ENCODE assay signal across 29 mouse cellular contexts in genomic region chr3:104732907-104733306, GRCm38 (mm10). TPM values are rescaled to one million over a fixed set of nuclear protein-coding genes. Genes with fewer than 3 reads are reported as not detected.
"Had no signal": no experiment of that assay in that cellular context is flagged by ENCODE, and none has a peak within 500 bp of the region (broad histone marks: within the 10 kb centered on the region; RNA-seq: fewer than 3 reads in every experiment).

No protein-coding gene starts in this region.

- H3K27ac ChIP-seq: gastrocnemius, adult 2 months; heart, adult 2 months; heart, embryonic 13.5 days; heart, embryonic 15.5 days; hindbrain, embryonic 13.5 days; hindbrain, embryonic 15.5 days; hindbrain, postnatal 0 days; limb, embryonic 13.5 days; limb, embryonic 15.5 days; liver, embryonic 12.5 days; liver, embryonic 14.5 days had no signal

- H3K9ac ChIP-seq: heart, embryonic 13.5 days; heart, embryonic 15.5 days; hindbrain, embryonic 13.5 days; hindbrain, embryonic 15.5 days; limb, embryonic 13.5 days; limb, embryonic 15.5 days; liver, embryonic 12.5 days; liver, embryonic 14.5 days had no signal

- H3K27me3 ChIP-seq: heart, embryonic 13.5 days; heart, embryonic 15.5 days; hindbrain, embryonic 15.5 days; limb, embryonic 13.5 days; limb, embryonic 15.5 days; liver, embryonic 12.5 days had no signal

- H3K9me3 ChIP-seq: heart, embryonic 13.5 days; heart, embryonic 15.5 days; hindbrain, embryonic 13.5 days; hindbrain, embryonic 15.5 days; limb, embryonic 13.5 days; limb, embryonic 15.5 days; liver, embryonic 12.5 days had no signal

- DNase-seq: gastrocnemius, adult 2 months; gastrocnemius, postnatal 10 days; gastrocnemius, postnatal 25 days; heart, adult 11 months; heart, adult 2 months; heart, postnatal 14 days; heart, postnatal 36 days; kidney, adult 11 months; kidney, adult 9 months; kidney, postnatal 14 days; layer of hippocampus, adult 9-11 months; layer of hippocampus, postnatal 36 days; left cerebral cortex, postnatal 4 days; lung, adult 18-20 months had no signal

- H3K4me1 ChIP-seq: heart, embryonic 15.5 days; hindbrain, embryonic 13.5 days; hindbrain, embryonic 15.5 days; limb, embryonic 13.5 days; limb, embryonic 15.5 days; liver, embryonic 12.5 days had no signal

- H3K4me2 ChIP-seq: heart, embryonic 11.5 days; heart, embryonic 13.5 days; heart, embryonic 15.5 days; hindbrain, embryonic 13.5 days; hindbrain, embryonic 15.5 days; limb, embryonic 13.5 days; limb, embryonic 15.5 days; liver, embryonic 12.5 days had no signal

- H3K4me3 ChIP-seq: gastrocnemius, adult 2 months; heart, adult 2 months; heart, embryonic 13.5 days; heart, embryonic 15.5 days; hindbrain, embryonic 13.5 days; hindbrain, embryonic 15.5 days; limb, embryonic 13.5 days; limb, embryonic 15.5 days; liver, embryonic 12.5 days had no signal

- H3K36me3 ChIP-seq: heart, embryonic 13.5 days; heart, embryonic 15.5 days; hindbrain, embryonic 13.5 days; hindbrain, embryonic 15.5 days; limb, embryonic 13.5 days; limb, embryonic 15.5 days; liver, embryonic 12.5 days had no signal

- ATAC-seq: hindbrain, postnatal 0 days; intestine, embryonic 16.5 days; liver, embryonic 12.5 days had no signal

RNA-seq across cellular contexts. Expression of gene Ppm1j, which starts 47.9 kb away (rescaled TPM):
- total RNA-seq: hematopoietic stem cell, adult 5-6 weeks had no signal

RNA-seq across cellular contexts. Expression of gene Fam19a3, which starts 48.7 kb away (rescaled TPM):
- total RNA-seq: hematopoietic stem cell, adult 5-6 weeks; layer of hippocampus, adult 18-20 months; layer of hippocampus, postnatal 36 days; left cerebral cortex, postnatal 10 days had no signal
- polyA plus RNA-seq: hindbrain, embryonic 15.5 days; hindbrain, postnatal 0 days; liver, embryonic 12.5 days; liver, embryonic 16.5 days had no signal
